Mouse (Mus musculus) E14TG2a.4 (cell line): ENCODE results near the gene Cdh13.

Experiments
- CTCF ChIP-seq: conservative IDR thresholded peaks from 2 replicates; pipeline ENCODE4 v1.5.1; 2014; ENCODE audit warnings: low read length
- NANOG ChIP-seq: IDR thresholded peaks from 2 replicates; pipeline ENCODE4 v1.6.1; 2014; ENCODE audit warnings: borderline replicate concordance, low read length, mixed read lengths

DNA sequence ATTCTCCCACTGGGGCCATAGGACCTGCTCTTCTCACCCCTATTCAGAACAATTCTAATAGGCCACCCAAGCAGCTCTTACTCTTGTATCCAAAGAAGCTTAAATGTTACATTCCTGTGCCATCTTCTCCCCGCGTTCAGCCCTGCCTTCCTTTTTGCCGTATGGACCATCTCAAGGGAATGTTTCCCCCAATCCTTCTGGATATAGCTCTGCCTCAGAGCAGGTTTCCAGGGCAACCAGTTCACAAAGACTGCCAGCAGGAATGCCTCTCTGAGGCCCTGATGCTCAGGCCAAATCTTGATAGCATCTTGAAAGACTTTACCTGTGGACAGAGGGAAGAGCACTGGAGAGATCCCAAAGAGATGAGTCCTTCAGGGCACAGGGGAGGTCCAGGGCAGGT, 56.2 kb downstream of the Cdh13 start:
- no peak for TF ChIP-seq CTCF
- TF ChIP-seq NANOG, result no peak
